Mouse (Mus musculus) adrenal gland (tissue): ENCODE measurements at regions not wholly inside any gene's neighbourhood (a gene's known extent, or its start where the extent isn't known, plus 50 kb on each side); places are given as distances from the start of the nearest gene placed in this dataset.

Experiments used
- intact Hi-C: fragments of 180-260 bp; cut with DNase I; formaldehyde crosslinking; loops from one replicate; pipeline ENCODE4 v1.15.1; 2025

GRCm38 (mm10) chr10:17253040-17253439 is 470.0 kb upstream of the Cited2 start:
- intact Hi-C loops: no loop called here

- intact Hi-C loops: no loop called here
Measured at GRCm38 (mm10) chr10:17260154-17260553, 462.9 kb upstream of the Cited2 start.

DNA sequence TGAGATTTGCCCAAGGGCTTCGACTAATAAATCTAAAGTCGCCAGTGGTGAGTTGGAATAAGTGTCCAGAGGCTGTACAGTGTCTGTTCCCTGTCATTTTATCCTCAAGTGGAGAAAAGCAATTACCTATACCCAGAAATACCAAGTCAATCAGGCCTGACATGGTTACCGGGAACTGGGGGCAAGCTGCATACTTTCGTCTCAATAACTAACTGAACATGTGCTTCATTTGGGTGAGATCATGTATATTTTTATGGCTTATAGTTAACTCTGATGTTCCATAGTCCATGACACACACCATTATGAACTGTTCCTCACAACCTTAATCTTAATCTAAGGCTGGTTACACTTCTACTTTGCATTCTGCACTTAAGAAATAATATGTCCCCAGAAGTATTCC is 462.4 kb upstream of the Cited2 start:
- intact Hi-C loops: no loop called here

DNA sequence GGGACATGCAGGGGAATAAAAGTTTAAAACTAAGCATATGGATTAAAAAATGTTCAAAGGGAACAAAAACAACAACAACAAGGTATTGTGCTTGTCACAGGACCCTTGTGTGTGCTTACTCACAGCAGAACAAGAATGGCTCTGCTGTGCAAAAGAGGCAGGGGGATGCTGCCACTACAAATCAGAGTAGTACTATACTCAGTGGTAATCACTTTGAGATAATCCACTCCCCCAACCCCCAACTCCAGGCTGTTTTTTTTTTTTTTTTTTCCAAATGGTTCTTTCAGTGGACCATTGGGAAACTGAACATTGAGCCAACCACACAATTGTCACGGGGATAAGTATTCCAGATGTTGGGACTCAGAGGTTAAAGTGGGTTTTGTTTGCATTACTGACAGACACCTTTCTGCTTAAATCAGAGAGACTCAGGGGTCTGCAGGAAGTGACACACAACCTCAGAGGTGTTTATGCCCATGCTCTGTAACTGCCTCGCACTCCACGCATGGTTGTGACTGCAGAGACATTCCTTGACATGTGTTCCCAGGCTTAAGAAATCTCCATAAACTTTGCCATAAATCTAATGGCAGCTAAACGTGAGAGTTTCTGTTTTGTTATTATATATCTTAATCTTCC is 461.7 kb upstream of the Cited2 start:
- intact Hi-C loops: no loop called here

- intact Hi-C loops: no loop called here
Measured at GRCm38 (mm10) chr10:17261825-17262205, 461.2 kb upstream of the Cited2 start.

DNA sequence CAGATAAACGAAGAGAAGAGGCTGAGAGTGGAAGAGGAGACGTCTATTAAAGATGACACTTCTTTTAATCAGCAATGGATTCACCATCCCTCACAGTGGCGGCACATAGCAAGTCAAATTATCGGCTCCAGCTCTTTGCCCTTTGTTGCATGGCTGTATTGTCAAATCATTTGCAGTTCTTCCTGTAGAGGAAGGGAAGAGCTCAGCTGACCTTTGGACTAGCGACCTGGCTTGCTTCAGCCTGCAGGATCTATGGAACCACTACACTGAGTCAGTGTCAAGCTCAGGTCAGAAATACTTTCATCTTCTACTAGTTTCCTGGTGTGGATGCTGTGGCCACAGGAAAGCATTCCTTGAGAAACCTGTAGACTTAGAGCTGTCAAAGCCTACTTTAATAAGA is 450.4 kb upstream of the Cited2 start:
- intact Hi-C loops: no loop called here

DNA sequence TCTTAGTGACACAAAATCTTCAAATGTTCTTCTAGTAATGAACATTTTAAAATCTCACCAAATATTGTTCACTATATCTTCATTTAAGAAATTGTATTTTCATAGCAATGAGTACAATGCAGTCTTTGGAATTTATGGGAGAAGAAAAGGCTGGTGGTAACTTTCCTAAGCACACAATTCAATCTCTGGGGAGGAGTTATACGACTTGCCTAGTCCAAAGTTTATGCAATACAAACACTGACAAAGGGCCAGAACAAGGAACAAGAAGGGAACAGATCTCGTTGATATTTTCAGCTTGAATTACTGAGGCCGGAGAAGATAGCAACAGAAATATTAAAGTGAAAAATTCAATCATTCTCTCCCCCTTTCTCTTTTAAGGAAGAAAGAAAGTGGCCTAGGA is 449.2 kb upstream of the Cited2 start:
- intact Hi-C loops: no loop called here

- intact Hi-C loops: no loop called here
Measured at GRCm38 (mm10) chr10:17275214-17275613, 447.8 kb upstream of the Cited2 start.

- intact Hi-C loops: no loop called here
Measured at GRCm38 (mm10) chr10:17277911-17278310, 445.1 kb upstream of the Cited2 start.

GRCm38 (mm10) chr10:17284858-17285257 is 438.2 kb upstream of the Cited2 start:
- intact Hi-C loops: no loop called here

DNA sequence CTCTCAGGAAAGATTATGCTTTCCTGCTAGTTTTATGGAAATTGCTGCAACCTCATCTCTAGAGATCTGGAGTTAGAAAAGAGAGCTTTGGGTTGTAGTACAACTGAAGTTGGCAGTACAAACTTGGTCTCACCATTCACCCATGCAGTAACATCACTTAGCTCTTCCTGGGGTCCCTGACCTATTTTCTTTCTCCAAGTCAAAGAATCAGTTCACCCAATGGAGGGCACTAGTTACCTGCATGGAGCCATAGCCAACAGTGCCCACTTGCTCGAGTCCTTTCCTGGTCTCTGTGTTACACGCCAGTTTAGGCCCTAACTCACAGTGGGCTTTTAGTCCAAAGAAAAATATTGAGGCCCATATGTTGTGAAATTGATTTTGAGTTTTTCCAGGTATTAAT is 435.9 kb upstream of the Cited2 start:
- intact Hi-C loops: no loop called here

GRCm38 (mm10) chr10:17288231-17288630 is 434.8 kb upstream of the Cited2 start:
- intact Hi-C loops: no loop called here

DNA sequence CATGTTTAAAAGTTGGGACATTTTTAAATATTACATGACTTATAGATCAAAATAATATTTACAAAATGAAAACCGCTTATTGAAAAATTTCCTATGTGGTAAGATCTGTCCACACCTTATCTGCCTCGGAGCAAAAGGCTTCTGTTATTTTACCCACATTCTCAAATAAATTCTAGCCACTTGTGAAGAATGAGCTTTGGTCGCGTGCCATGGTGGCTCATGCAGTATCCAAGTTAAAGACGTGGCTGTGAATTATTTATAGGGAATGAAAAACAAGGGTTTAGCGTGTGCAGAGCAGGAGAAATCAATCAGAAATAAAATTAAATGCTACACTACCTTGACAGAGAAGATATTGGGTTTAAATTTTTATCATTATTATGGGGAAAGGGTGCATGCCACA is 430.7 kb upstream of the Cited2 start:
- intact Hi-C loops: no loop called here

GRCm38 (mm10) chr10:17294440-17294839 is 428.6 kb upstream of the Cited2 start:
- intact Hi-C loops: no loop called here

DNA sequence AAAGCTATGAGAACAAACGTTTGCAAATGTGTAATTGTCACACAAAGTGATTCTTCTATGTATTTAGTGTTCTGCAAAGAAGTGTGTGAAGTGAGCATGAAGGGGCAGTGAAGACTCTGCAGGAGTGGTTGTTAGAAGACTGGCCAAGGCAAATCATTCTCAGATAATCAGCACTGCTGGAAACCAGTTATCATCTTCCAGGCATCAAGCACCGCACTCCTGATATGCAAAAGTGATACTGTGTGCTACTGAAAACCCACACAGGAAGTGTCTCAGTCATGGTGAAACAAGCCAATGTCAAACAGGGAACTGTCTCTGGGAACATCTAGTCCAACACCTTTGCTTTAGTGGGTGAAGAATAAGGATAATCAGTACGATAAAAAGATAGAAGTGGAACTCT is 427.9 kb upstream of the Cited2 start:
- intact Hi-C loops: no loop called here

DNA sequence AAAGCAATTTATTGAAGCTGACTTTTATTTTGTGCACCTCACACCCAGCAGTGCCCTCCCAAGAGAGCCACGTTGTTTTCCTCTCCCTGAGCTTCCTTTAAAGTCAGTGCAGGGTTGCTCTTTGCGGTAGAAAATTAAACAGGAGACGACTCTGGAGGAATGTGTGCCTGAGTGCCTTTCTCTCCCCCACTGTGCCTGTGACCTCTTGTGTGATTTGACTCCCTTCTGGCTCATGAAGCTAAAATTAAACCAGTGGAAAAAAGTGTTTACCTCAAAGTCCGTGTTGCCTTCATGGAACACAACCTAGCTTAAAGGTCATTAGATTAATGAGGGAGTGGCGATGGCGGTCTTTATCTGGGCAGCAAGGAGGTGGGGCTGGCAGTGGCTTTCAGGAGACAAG is 423.4 kb upstream of the Cited2 start:
- intact Hi-C loops: no loop called here

DNA sequence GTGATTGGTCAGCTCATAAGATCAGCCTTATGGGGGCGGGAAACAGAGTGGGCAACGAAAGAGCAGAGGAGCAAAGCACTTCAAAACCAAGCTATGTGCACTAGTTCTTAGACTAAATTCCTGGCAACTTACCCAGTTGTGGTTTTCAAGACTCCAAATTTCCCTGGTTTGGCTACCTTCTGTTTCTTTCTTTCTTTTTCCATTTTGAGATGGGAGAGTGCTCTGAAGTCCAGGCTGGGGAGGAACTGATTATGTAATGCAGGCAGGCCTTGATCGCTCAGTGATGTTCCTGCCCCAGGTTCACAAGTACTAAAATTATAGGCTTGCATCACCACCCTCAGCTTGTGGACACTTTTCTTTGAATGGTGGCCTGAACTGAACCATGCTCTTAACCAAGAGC is 396.3 kb upstream of the Cited2 start:
- intact Hi-C loops: no loop called here

DNA sequence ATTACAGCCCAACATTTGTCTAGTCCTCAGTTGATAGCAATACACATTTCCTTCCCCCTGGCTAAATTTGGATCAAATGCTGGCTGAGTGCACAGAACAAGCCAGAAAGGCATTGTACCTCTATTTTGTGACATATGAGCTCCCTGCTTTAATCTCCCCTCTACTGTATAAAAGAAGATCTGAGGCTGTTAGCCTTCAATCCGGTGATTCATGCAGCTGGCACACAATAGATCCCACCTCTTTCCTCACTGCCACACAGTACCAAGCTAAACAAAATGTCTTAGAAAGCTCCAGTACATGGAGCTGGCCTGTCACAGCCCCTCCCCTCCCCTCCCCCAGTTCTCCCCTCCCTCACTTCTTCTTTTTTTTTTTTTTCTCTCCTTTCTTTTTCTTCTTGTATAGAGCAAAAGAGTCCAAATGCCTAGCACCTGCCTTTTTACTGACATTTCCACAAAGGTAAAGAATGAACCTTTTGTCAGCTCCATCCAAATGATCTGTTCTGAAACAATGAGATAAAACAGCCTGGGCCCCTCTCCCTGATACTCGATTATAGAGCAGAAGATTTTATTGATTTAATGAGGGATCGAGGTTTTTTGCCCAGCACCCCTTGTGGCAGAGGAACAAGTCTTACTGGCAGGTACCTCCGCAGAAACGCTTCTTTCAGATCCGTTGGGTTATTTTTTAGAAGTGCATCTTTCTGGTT is 392.0 kb upstream of the Cited2 start:
- intact Hi-C loops: loop anchor here (10.0 kb wide), 1 partner anchor 394 kb away; the partner anchor contains the start of gene Cited2

DNA sequence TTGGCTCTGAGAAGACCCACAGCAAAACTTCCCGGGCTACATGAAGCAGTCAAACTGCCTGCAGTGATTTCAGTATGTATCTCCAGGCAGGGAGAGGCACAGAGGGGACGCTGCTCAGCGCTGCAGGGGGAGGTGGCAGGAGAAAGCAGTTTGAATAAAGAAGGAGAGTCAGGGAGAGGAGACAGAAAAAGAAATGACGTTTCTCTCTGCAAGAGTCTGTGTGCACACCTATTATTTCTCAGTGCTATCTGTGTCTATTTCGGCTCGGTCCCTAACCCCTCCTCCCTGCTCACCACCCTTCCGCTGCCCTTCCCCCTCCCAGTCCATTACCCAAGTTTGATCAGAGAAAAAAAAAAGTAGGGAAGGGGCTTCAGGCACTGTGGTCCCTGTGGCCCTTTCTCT is 391.4 kb upstream of the Cited2 start:
- intact Hi-C loops: loop anchor here (10.0 kb wide), 1 partner anchor 393 kb away; the partner anchor contains the start of gene Cited2

- intact Hi-C loops: loop anchor here (10.0 kb wide), 1 partner anchor 393 kb away; the partner anchor contains the start of gene Cited2
Measured at GRCm38 (mm10) chr10:17332025-17332767, 390.8 kb upstream of the Cited2 start.

GRCm38 (mm10) chr10:17332986-17333385 is 390.0 kb upstream of the Cited2 start:
- intact Hi-C loops: loop anchor here (10.0 kb wide), 1 partner anchor 392 kb away; the partner anchor contains the start of gene Cited2

DNA sequence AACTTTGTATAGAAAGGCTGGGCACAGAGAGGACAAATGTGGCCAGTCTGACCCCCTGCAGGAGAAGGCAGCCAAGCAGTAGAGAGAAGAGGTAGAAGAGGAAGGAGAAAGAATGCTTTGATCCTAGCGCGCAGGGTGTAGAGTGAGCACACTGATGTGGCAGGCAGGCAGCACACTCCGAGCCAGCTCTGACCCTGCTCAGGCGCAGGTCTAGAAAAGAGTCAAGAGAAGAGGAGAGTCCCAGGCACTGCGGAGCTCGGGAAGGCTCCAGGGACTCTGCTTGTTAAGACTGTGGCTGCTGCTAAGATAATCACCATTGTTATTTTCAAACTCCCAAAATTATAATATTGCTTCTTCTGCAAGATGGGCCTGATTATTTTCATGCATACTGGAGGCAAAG is 389.3 kb upstream of the Cited2 start:
- intact Hi-C loops: loop anchor here (10.0 kb wide), 1 partner anchor 391 kb away; the partner anchor contains the start of gene Cited2
